Mouse (Mus musculus): ENCODE measurements at regions not wholly inside any gene's neighbourhood (a gene's known extent, or its start where the extent isn't known, plus 50 kb on each side); places are given as distances from the start of the nearest gene placed in this dataset.

DNA sequence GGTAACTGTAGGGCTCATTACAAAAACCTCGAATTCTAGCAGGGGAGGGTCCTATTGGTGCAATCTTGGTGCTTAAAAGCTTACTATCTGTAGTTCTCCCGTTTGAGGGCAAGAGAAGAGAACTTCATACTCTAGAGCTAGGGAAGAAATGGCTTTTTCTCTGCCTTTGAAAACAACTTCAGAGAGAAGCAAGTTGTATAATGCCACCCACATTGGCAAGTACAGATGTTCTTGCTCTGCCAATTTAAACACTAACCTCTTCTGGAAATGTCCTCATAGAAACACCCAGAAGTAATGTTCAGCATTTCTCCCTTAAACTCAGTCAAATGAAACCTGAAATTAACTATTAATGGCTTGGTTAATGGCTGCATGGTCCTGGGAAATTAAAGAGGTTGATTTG is 549.6 kb upstream of the Atp2b1 start:
- H3K27ac ChIP-seq (ENCODE audit: insufficient read depth, low read length), result no peak overlapping the region; the same call in 1 of the 2 replicates
- H3K4me1 ChIP-seq (ENCODE audit: control insufficient read depth, insufficient read depth, low read length), result no peaks in the 10 kb centered on the region
- no peak for TF ChIP-seq CTCF (IDR thresholded peaks at IDR 0.05; ENCODE audit: extremely low read depth, insufficient read depth, low read length)
- no peak for TF ChIP-seq POLR2A (IDR thresholded peaks at IDR 0.05; ENCODE audit: extremely low read depth, insufficient read depth, low read length)
- no peak overlapping the region for H3K4me3 ChIP-seq (ENCODE audit: insufficient read depth, low read length)

DNA sequence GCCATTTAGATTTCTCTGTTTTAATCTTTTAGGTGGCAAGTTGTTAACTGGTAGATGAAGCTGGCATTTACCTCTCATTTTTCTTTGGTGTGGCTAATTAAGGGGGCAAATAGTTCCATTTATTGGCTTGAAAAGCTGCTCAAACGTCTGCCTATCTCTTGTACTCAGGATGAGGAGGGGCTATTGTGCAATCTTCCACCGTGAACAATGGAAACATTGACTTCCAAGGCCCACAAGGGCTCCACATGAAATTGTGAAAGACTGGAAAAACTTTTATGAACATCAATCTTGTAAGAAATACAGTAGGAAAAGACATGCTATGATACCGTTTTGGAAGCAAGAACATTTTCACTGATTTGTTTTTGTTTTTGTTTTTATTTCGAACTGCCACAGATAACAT is 541.6 kb upstream of the Atp2b1 start:
- TF ChIP-seq POLR2A (IDR thresholded peaks at IDR 0.05; ENCODE audit: extremely low read depth, insufficient read depth, low read length), result no peak
- TF ChIP-seq CTCF (IDR thresholded peaks at IDR 0.05; ENCODE audit: extremely low read depth, insufficient read depth, low read length), result no peak

DNA sequence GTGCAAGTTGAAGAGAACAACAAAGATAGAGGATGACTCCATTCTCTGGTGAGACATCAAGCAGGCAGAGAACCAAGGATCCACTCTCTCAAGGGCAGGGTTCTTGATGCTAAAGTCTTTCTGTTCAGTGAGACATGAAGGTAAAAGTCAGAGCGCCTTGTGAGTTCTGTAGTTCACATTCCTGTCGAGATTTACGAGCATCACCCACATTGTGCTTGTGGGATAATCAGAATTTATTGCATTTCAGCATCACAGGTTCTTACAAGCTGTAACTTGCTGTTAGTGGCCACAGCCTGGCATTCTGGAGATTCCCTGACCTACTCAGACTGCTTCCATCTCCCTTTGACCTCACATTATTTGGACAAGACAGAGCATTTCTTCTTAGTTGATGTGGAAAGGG is 540.9 kb upstream of the Atp2b1 start:
- H3K27ac ChIP-seq (ENCODE audit: insufficient read depth, low read length), result no peak overlapping the region
- no peak overlapping the region for H3K4me3 ChIP-seq (ENCODE audit: insufficient read depth, low read length)
- TF ChIP-seq POLR2A (IDR thresholded peaks at IDR 0.05; ENCODE audit: extremely low read depth, insufficient read depth, low read length) (no peak), CTCF (IDR thresholded peaks at IDR 0.05; ENCODE audit: extremely low read depth, insufficient read depth, low read length) (no peak)
- no peaks in the 10 kb centered on the region for H3K4me1 ChIP-seq (ENCODE audit: control insufficient read depth, insufficient read depth, low read length)

More for the DNA sequence above, 541.6 kb upstream of the Atp2b1 start:
- Histone ChIP-seq H3K27ac (ENCODE audit: insufficient read depth, low read length) (no peak overlapping the region), H3K4me1 (ENCODE audit: control insufficient read depth, insufficient read depth, low read length) (no peaks in the 10 kb centered on the region), H3K4me3 (ENCODE audit: insufficient read depth, low read length) (no peak overlapping the region)

DNA sequence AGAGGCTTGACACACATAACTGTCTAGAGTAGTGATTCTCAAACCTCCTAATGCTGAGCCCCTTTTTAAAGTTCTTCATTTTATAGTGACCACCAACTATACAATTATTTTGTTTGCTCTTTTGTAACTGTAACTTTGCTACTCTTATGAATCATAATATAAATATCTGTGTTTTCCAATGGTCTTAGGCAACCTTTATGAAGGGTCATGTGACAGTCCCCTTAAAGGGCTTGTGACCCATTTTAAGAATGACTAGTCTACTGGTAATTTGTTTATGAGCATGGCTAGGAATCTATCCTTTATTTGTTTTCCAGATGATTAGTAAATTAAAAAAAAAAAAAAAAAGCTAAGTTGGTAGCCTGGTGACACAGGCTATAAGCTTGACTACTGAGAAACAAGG is 539.5 kb upstream of the Atp2b1 start:
- Histone ChIP-seq H3K4me3 (ENCODE audit: insufficient read depth, low read length) (no peak overlapping the region), H3K4me1 (ENCODE audit: control insufficient read depth, insufficient read depth, low read length) (no peaks in the 10 kb centered on the region), H3K27ac (ENCODE audit: insufficient read depth, low read length) (no peak overlapping the region)
- TF ChIP-seq CTCF (IDR thresholded peaks at IDR 0.05; ENCODE audit: extremely low read depth, insufficient read depth, low read length), result no peak
- TF ChIP-seq POLR2A (IDR thresholded peaks at IDR 0.05; ENCODE audit: extremely low read depth, insufficient read depth, low read length), result no peak

DNA sequence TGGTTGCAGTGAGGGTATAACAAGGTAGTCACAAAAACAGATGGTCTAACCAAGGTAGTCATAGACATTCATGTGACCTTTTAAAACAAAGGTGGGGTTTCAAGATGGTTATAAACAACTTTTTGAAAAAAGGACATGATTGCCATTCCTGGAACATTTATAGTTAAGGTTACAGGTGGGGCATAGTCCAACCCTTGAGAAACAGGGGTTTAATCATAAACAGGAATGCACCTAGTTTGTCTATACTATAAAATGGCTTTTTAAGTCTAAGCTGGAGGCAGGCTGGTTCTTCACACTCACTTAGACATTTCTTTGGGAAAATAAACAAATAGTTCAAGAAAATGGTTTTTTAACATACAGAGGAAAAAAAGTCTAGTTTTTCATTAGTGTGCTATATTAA is 525.7 kb upstream of the Atp2b1 start:
- H3K4me3 ChIP-seq (ENCODE audit: insufficient read depth, low read length), result no peak overlapping the region
- TF ChIP-seq CTCF (IDR thresholded peaks at IDR 0.05; ENCODE audit: extremely low read depth, insufficient read depth, low read length), result no peak
- no peak for TF ChIP-seq POLR2A (IDR thresholded peaks at IDR 0.05; ENCODE audit: extremely low read depth, insufficient read depth, low read length)
- no peaks in the 10 kb centered on the region for H3K4me1 ChIP-seq (ENCODE audit: control insufficient read depth, insufficient read depth, low read length)
- no peak overlapping the region for H3K27ac ChIP-seq (ENCODE audit: insufficient read depth, low read length)

DNA sequence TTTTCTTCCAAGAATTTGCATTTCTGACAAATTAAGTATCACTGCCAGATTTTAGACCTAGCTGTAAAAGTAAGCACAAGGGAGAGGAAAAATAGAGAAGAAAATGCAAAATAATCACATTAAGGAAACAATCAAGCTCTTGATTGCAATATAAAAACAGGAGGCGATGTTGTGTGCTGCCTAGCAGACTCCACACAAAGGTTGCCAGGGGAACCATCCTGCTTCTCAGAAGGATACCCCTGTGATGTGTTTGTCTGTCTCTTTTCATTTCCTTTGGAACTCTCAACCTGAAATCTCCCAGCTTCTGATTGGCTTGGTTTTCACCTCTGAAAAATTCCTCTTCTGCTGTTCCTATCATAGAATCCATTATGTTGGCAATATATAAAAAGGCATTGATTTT is 514.3 kb upstream of the Atp2b1 start:
- Histone ChIP-seq H3K4me3 (ENCODE audit: insufficient read depth, low read length) (no peak overlapping the region), H3K4me1 (ENCODE audit: control insufficient read depth, insufficient read depth, low read length) (no peaks in the 10 kb centered on the region; the same call in 1 of the 2 replicates), H3K27ac (ENCODE audit: insufficient read depth, low read length) (no peak overlapping the region)
- TF ChIP-seq POLR2A (IDR thresholded peaks at IDR 0.05; ENCODE audit: extremely low read depth, insufficient read depth, low read length) (no peak), CTCF (IDR thresholded peaks at IDR 0.05; ENCODE audit: extremely low read depth, insufficient read depth, low read length) (no peak)

DNA sequence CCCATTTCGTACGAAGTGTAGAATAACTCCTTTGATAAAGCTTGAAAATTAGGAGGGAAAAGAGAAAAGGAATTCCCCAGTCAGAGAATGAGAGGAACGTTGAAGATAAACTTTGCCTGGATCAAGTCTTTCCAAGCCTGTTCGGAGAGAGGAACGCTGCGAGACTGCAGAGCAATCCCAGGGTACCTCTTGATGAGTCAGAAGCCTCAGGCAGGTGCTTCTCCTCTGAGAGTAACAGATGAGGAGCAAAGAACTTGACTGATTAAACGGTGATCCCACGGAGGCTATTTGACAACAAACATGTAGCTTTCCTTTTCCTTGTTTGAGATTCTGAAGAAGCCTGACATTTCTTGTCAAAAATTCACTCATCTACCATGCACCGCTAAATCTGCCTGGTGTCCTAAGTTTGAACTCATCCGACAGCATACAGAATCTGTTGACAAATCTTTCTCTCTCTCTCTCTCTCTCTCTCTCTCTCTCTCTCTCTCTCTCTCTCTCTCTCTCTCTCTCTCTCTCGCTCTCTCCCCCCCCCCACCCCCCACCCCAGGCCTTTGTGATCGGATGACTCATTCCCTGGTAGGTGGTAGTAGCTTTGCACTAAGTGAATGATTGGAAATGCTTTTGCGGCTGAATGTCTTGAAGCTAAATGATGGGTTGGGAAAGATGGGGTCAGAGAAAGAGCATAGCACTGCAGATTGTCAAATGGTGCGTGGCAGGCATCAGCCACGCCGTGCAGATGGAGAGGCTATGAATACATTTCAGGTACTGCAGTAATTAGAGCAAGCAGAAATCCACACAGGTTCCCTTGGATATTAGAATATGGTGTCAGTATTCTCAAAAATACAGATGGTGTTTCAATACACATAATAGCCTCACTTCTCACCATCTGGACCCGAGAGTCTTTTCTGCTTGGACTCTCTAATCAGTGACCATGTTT is 496.1 kb upstream of the Atp2b1 start:
- H3K4me1 ChIP-seq (ENCODE audit: control insufficient read depth, insufficient read depth, low read length), result peaks cover 2% of the 10 kb centered on the region; the same call in 1 of the 2 replicates
- H3K4me3 ChIP-seq (ENCODE audit: insufficient read depth, low read length), result no peak overlapping the region
- H3K27ac ChIP-seq (ENCODE audit: insufficient read depth, low read length), result no peak overlapping the region; the same call in 1 of the 2 replicates
- TF ChIP-seq CTCF (IDR thresholded peaks at IDR 0.05; ENCODE audit: extremely low read depth, insufficient read depth, low read length) (no peak), POLR2A (IDR thresholded peaks at IDR 0.05; ENCODE audit: extremely low read depth, insufficient read depth, low read length) (no peak)

DNA sequence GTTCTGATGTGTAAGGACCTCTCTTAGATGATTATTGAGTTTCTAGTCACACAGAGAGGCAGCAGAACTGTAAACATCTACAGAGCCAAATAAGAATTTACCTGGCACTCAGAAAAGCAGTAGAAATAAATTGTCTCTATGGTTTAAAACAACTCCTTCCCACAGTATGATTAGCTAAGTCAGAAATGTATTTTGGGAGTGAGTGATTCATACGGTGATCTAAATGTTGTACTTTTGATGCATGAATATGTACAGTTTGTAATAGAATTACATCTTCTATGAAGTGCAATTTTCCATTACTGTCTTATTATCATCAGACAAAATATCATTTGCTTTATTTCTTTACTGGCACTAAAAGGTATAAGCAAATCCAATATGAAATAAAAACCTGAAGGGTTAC is 489.8 kb upstream of the Atp2b1 start:
- Histone ChIP-seq H3K4me3 (ENCODE audit: insufficient read depth, low read length) (no peak overlapping the region), H3K27ac (ENCODE audit: insufficient read depth, low read length) (no peak overlapping the region)
- TF ChIP-seq CTCF (IDR thresholded peaks at IDR 0.05; ENCODE audit: extremely low read depth, insufficient read depth, low read length) (no peak), POLR2A (IDR thresholded peaks at IDR 0.05; ENCODE audit: extremely low read depth, insufficient read depth, low read length) (no peak)

DNA sequence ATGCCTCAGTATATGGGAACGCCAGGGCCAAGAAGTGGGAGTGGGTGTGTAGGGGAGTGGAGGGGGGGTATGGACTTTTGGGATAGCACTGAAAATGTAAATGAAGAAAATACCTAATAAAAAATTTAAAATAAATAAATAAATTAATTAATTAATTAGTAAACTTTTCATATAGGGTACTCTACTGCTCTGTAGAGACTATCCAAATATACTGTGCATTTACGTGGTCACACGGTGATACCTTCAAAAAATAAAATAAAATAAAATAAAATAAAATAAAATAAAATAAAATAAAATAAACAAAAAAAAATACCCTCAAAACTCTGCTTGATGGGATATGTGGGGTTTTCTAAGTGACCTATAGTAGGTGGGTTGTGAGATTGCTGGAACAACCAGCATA is 479.2 kb upstream of the Atp2b1 start:
- no peaks in the 10 kb centered on the region for H3K4me1 ChIP-seq (ENCODE audit: control insufficient read depth, insufficient read depth, low read length)
- TF ChIP-seq CTCF (IDR thresholded peaks at IDR 0.05; ENCODE audit: extremely low read depth, insufficient read depth, low read length), result no peak
- TF ChIP-seq POLR2A (IDR thresholded peaks at IDR 0.05; ENCODE audit: extremely low read depth, insufficient read depth, low read length), result no peak
- H3K27ac ChIP-seq (ENCODE audit: insufficient read depth, low read length), result no peak overlapping the region
- no peak overlapping the region for H3K4me3 ChIP-seq (ENCODE audit: insufficient read depth, low read length)

More for the DNA sequence above, 489.8 kb upstream of the Atp2b1 start:
- H3K4me1 ChIP-seq (ENCODE audit: control insufficient read depth, insufficient read depth, low read length), result no peaks in the 10 kb centered on the region

DNA sequence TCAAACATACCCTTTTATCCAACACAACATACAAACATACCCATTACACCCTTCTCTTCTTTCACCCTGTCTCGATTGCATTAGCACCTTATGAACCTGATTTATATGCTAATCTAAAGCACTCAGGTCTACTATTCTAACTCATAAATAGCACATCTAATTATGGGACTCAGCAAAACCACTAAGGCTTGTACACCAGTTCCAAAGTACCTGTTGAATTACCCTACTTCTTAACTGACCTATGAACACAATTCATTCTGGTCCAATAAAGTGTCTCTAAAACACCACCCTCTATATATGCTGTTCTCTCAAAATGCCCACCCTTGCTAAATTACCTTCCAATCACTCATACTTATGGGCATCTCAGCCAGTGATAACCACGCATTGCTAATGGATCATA is 452.7 kb upstream of the Atp2b1 start:
- TF ChIP-seq CTCF (IDR thresholded peaks at IDR 0.05; ENCODE audit: extremely low read depth, insufficient read depth, low read length), result no peak
- no peak for TF ChIP-seq POLR2A (IDR thresholded peaks at IDR 0.05; ENCODE audit: extremely low read depth, insufficient read depth, low read length)
- Histone ChIP-seq H3K4me3 (ENCODE audit: insufficient read depth, low read length) (no peak overlapping the region), H3K27ac (ENCODE audit: insufficient read depth, low read length) (no peak overlapping the region), H3K4me1 (ENCODE audit: control insufficient read depth, insufficient read depth, low read length) (no peaks in the 10 kb centered on the region)
